Mouse (Mus musculus) cerebellum, adult 2 months (tissue): ENCODE measurements around the gene Kif26a.

ENCODE experiments used
- CTCF ChIP-seq: fragments of 200-500 bp; IDR thresholded peaks from 2 replicates; pipeline ENCODE4 v1.5.1; 2011; ENCODE audit warnings: low read depth, mild to moderate bottlenecking, control low read depth, low read length, moderate library complexity, borderline replicate concordance; ENCODE audit not compliant: insufficient read depth
- POLR2A ChIP-seq: fragments of 200-500 bp; IDR thresholded peaks from 2 replicates; pipeline ENCODE4 v1.6.1; 2011; ENCODE audit warnings: low read length, control low read depth, borderline replicate concordance; ENCODE audit not compliant: insufficient read depth

- TF ChIP-seq CTCF, result no peak
- TF ChIP-seq POLR2A, result no peak
Observed at GRCm38 (mm10) chr12:112151980-112152362, 6.0 kb downstream of the Kif26a start.
